Mouse (Mus musculus) heart, embryonic 14.5 days (tissue): ENCODE measurements around the gene Rsl1d1. TPM values are rescaled to one million over a fixed set of nuclear protein-coding genes. Genes with fewer than 3 reads are reported as not detected.

ENCODE experiments used
- ATAC-seq: fragments of 200-750 bp; cut with Nextera tagmentation; 2 replicates; pipeline ENCODE4 v1.8.0; 2017; ENCODE audit warnings: low read depth, moderate TSS enrichment; ENCODE audit not compliant: insufficient number of reproducible peaks, insufficient read depth, low FRiP score
- H3K27ac ChIP-seq, 2 experiments: fragments of 200-500 bp in 1 of 2; fragments of 300-500 bp in 1 of 2; sonication (generic) in 1 of 2; replicated peaks in 1 of 2; 2 replicates each; pipeline ENCODE4 v1.5.1; 2012 to 2014; ENCODE audit warnings: low read depth in 2 of 2, low read length in 2 of 2, control low read depth in 1 of 2, mild to moderate bottlenecking in 1 of 2, mixed read lengths in 1 of 2; ENCODE audit not compliant: control insufficient read depth in 1 of 2, insufficient read depth in 1 of 2
- H3K27me3 ChIP-seq: fragments of 300-500 bp; sonication (generic); 2 replicates; pipeline ENCODE4 v1.6.1; 2014; ENCODE audit warnings: mild to moderate bottlenecking, low read length, control low read depth; ENCODE audit not compliant: control insufficient read depth, insufficient read depth
- H3K36me3 ChIP-seq: fragments of 300-500 bp; sonication (generic); 2 replicates; pipeline ENCODE4 v1.6.1; 2014; ENCODE audit warnings: mild to moderate bottlenecking, control low read depth, low read length, mixed read lengths; ENCODE audit not compliant: control insufficient read depth, insufficient read depth
- H3K4me1 ChIP-seq, 2 experiments: fragments of 200-500 bp in 1 of 2; fragments of 300-500 bp in 1 of 2; sonication (generic) in 1 of 2; 2 replicates each; pipeline ENCODE4 v1.6.1; 2012 to 2014; ENCODE audit warnings: low read length in 2 of 2, control low read depth in 1 of 2, mixed read lengths in 1 of 2; ENCODE audit not compliant: control insufficient read depth in 2 of 2, insufficient read depth in 2 of 2
- H3K4me2 ChIP-seq: fragments of 300-500 bp; sonication (generic); 2 replicates; pipeline ENCODE4 v1.6.1; 2014; ENCODE audit warnings: mild to moderate bottlenecking, low read length
- H3K4me3 ChIP-seq, 2 experiments: fragments of 200-500 bp in 1 of 2; fragments of 300-500 bp in 1 of 2; sonication (generic) in 1 of 2; 2 replicates each; pipeline ENCODE4 v1.5.1; 2012 to 2014; ENCODE audit warnings: low read length in 2 of 2, mild to moderate bottlenecking in 2 of 2, control low read depth in 1 of 2, low read depth in 1 of 2, moderate library complexity in 1 of 2; ENCODE audit not compliant: control insufficient read depth in 1 of 2, insufficient read depth in 1 of 2
- H3K9ac ChIP-seq: fragments of 300-500 bp; sonication (generic); 2 replicates; pipeline ENCODE4 v1.6.1; 2014; ENCODE audit warnings: mild to moderate bottlenecking, low read length
- H3K9me3 ChIP-seq: fragments of 300-500 bp; sonication (generic); 2 replicates; pipeline ENCODE4 v1.6.1; 2016; ENCODE audit warnings: low read length, control low read depth; ENCODE audit not compliant: control insufficient read depth
- WGBS: fragments of 180-500 bp; shearing (Covaris S2); extraction: QIAGEN DNeasy Blood & Tissue Kit; methylation state at CpG from one replicate; pipeline ENCODE4 v1.1.7; 2014; 5-methylcytosine and 5-hydroxymethylcytosine counted together
- polyA plus RNA-seq: library from polyadenylated mRNA; unstranded; fragments of >200 nt; fragmentation: Nextera tagmentation; extraction: Ambion mirVana; gene quantifications from 2 replicates; pipeline ENCODE4 v1.2.1, GENCODE M21; 2014

Gene Rsl1d1
- polyA plus RNA-seq, 1 experiment from 2014 or later: 119 TPM

GRCm38 (mm10) chr16:11200247-11200646 is 2.9 kb downstream of the Rsl1d1 start:
- Histone ChIP-seq H3K4me3 (no peak overlapping the region), H3K9me3 (no peaks in the 10 kb centered on the region), H3K27ac (no peak overlapping the region), H3K9ac (no peak overlapping the region), H3K36me3 (peaks cover 66% of the 10 kb centered on the region), H3K27me3 (no peaks in the 10 kb centered on the region), H3K4me2 (no peak overlapping the region), H3K4me1 (peaks cover 2 to 19% of the 10 kb centered on the region in 2 experiments; a peak in 3 of 4 replicates)
- no peak for ATAC-seq
- WGBS: 95% methylated on average over 3 of the region's 3 CpGs

- no peak for ATAC-seq
- no peak overlapping the region for H3K27ac ChIP-seq
- peaks cover 0 to 9% of the 10 kb centered on the region in 2 experiments; a peak in 2 of 4 replicates for H3K4me1 ChIP-seq
- no peak overlapping the region for H3K4me3 ChIP-seq
- 78% methylated on average over 2 of the region's 2 CpGs for WGBS
- H3K36me3 ChIP-seq: peaks cover 83% of the 10 kb centered on the region
- no peak overlapping the region for H3K4me2 ChIP-seq
- H3K9ac ChIP-seq: no peak overlapping the region
- no peaks in the 10 kb centered on the region for H3K9me3 ChIP-seq
- no peaks in the 10 kb centered on the region for H3K27me3 ChIP-seq
Observed at GRCm38 (mm10) chr16:11198467-11198866, 4.7 kb downstream of the Rsl1d1 start.

- Histone ChIP-seq H3K4me3 (no peak overlapping the region), H3K27me3 (no peaks in the 10 kb centered on the region), H3K9ac (no peak overlapping the region), H3K36me3 (peaks cover 97% of the 10 kb centered on the region), H3K4me1 (peaks cover 0 to 6% of the 10 kb centered on the region in 2 experiments; a peak in 1 of 4 replicates), H3K4me2 (no peak overlapping the region), H3K9me3 (no peaks in the 10 kb centered on the region), H3K27ac (no peak overlapping the region)
- WGBS: 90% methylated on average over 4 of the region's 4 CpGs
- no peak for ATAC-seq
Observed at GRCm38 (mm10) chr16:11197052-11197451, 6.1 kb downstream of the Rsl1d1 start.

- Histone ChIP-seq H3K4me3 (no peak overlapping the region), H3K9ac (no peak overlapping the region), H3K4me2 (no peak overlapping the region), H3K36me3 (peaks cover 66% of the 10 kb centered on the region), H3K27ac (no peak overlapping the region), H3K4me1 (no peaks in the 10 kb centered on the region), H3K27me3 (no peaks in the 10 kb centered on the region), H3K9me3 (no peaks in the 10 kb centered on the region)
- ATAC-seq: no peak
- WGBS: 95% methylated on average over 2 of the region's 2 CpGs
Observed at GRCm38 (mm10) chr16:11193231-11193630, 9.9 kb downstream of the Rsl1d1 start.

GRCm38 (mm10) chr16:11190150-11190549 is 13.0 kb downstream of the Rsl1d1 start:
- peaks cover 35% of the 10 kb centered on the region for H3K36me3 ChIP-seq
- WGBS: 62% methylated on average over 7 of the region's 7 CpGs
- H3K4me1 ChIP-seq: no peaks in the 10 kb centered on the region
- no peak overlapping the region for H3K4me2 ChIP-seq
- no peak overlapping the region for H3K9ac ChIP-seq
- no peak overlapping the region for H3K4me3 ChIP-seq
- no peaks in the 10 kb centered on the region for H3K27me3 ChIP-seq
- ATAC-seq: no peak
- no peaks in the 10 kb centered on the region for H3K9me3 ChIP-seq
- no peak overlapping the region for H3K27ac ChIP-seq

- ATAC-seq: no peak
- H3K4me2 ChIP-seq: peak overlapping the region; percentile 68
- peaks cover 3% of the 10 kb centered on the region; the same call in 1 of the 2 replicates for H3K9me3 ChIP-seq
- no peak overlapping the region for H3K4me3 ChIP-seq
- H3K27ac ChIP-seq: no peak overlapping the region
- no peaks in the 10 kb centered on the region for H3K27me3 ChIP-seq
- WGBS: 67% methylated on average over 2 of the region's 2 CpGs
- no peaks in the 10 kb centered on the region for H3K36me3 ChIP-seq
- peaks cover 0 to 16% of the 10 kb centered on the region in 2 experiments; a peak in 3 of 4 replicates for H3K4me1 ChIP-seq
- H3K9ac ChIP-seq: no peak overlapping the region
Observed at GRCm38 (mm10) chr16:11177404-11177803, 25.7 kb downstream of the Rsl1d1 start.

GRCm38 (mm10) chr16:11176884-11177244 is 26.3 kb downstream of the Rsl1d1 start:
- Histone ChIP-seq H3K9me3 (peaks cover 3% of the 10 kb centered on the region; the same call in 1 of the 2 replicates), H3K4me2 (peak overlapping the region; percentile 68), H3K4me1 (peaks cover 0 to 16% of the 10 kb centered on the region in 2 experiments; a peak in 3 of 4 replicates), H3K36me3 (no peaks in the 10 kb centered on the region), H3K4me3 (peak overlapping the region; percentile 86 to 93), H3K27ac (peak overlapping the region; percentile 81 to 90), H3K9ac (peak overlapping the region; percentile 93), H3K27me3 (no peaks in the 10 kb centered on the region)
- WGBS: 4% methylated on average over 4 of the region's 4 CpGs
- ATAC-seq: no peak
